Mouse (Mus musculus) thymus, adult 2 months (tissue): ENCODE measurements around the gene Cnr2.

ENCODE experiments used
- CTCF ChIP-seq: fragments of 200-500 bp; IDR thresholded peaks from 2 replicates; pipeline ENCODE4 v1.5.1; 2012; ENCODE audit warnings: mild to moderate bottlenecking, control low read depth, low read length, moderate library complexity, borderline replicate concordance; ENCODE audit not compliant: control insufficient read depth, poor library complexity, insufficient read depth; ENCODE audit errors: extremely low read depth
- POLR2A ChIP-seq: fragments of 200-500 bp; IDR thresholded peaks from 2 replicates; pipeline ENCODE4 v1.6.1; 2012; ENCODE audit warnings: mild to moderate bottlenecking, low read length, control low read depth, moderate library complexity; ENCODE audit not compliant: control insufficient read depth, poor library complexity, insufficient read depth; ENCODE audit errors: extremely low read depth

DNA sequence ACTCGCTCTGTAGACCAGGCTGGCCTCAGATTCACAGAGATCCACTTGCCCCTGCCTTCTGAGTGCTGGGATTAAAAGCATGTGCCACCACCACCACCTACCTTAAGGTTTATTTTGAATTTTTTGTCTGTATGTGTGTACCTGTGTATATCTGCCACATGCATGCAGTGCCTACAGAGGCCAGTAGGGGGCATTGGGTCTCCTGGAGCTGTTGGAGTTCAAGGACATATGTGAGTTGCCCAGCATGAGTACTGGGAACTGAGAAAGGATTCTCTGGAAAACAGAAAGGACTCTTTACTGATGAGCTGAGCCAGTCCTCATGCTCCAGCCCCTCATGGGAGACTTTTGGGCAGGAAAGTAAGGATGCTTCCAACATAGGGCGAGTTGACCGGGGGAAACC lies 56.3 kb downstream of the Cnr2 start:
- TF ChIP-seq CTCF, result no peak
- TF ChIP-seq POLR2A, result no peak
